Mouse (Mus musculus): Measurements from ENCODE around the gene Rhox12.

DNA sequence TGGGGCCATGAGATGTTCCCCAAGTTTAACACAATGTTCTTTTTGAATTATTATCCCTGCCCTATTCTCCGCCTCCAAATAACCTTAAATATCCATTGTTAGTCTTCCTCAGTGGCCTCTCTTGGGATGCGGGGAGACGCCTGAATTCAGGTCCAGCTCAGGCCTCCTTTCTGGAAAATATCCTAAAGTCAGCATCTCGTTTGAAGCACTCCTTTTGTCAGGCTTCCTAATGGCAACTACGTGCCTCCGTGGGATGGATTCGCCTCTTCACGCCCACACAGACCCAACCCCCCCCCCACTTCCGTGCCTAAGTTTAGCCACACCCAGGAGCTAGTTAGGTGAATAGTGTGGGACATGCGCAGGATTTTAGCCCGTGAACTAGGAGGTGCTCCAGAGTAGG is 44.5 kb downstream of the Rhox12 start, which contains the start of gene Rhox10:
- TF ChIP-seq CTCF (IDR thresholded peaks at IDR 0.05; ENCODE audit: control insufficient read depth, insufficient read depth, low read length): no peak
- no peak for TF ChIP-seq POLR2A (IDR thresholded peaks at IDR 0.05; ENCODE audit: borderline replicate concordance, control insufficient read depth, low read depth, low read length)

Measured in bone marrow, adult 2 months (tissue).